Mouse (Mus musculus): ENCODE results near the gene Slc24a5.
"Not testable (repeated sequence)": the region's sequence is repeated elsewhere in the genome, so short reads cannot be mapped to it uniquely, and the experiment has no call there.

Gene Slc24a5

DNA sequence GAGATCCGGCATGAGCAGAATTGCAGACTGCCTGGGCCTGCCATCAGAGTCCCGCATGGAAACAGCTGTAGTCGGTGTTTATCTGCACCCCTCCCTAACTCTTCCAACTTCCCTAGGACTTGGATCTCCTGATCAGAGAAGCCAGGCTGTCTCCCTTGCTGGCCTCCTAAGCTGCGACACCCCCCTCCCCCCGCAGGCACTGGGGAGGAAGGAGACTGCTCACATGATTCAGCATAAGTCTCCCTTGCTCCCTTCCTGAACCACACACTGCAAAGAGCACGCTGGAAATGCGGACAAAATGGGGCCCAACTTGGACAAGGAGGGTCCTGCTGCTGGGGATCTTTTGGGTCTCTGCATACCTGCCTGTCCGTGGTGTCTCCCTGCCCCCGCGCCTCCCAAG lies at the start of gene Slc24a5:
TSS of gene Slc24a5 (plus strand) at position 231 of the 400 bp plus-strand sequence.
- DNase-seq, result peak; percentile 8

DNA sequence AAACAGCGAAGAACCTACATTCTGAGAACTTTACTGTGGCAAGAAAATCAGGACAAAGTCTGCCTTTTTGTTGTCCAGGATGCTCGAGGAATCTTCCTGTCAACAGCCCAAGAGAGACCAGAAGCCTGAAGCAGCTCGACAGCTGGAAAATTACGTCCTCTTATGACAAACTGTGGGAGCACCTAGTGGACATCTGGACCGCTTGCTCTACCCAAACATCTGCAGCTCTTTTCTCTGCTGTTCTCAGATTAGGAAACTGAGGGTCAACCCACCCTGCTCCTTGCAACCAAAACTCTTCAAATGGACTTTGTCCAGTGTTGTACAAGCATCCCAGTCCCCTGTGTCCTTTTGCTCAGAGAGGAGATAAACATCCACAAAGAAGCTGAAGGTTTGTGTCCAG lies 43.5 kb upstream of the Slc24a5 start:
- no peak for DNase-seq

DNA sequence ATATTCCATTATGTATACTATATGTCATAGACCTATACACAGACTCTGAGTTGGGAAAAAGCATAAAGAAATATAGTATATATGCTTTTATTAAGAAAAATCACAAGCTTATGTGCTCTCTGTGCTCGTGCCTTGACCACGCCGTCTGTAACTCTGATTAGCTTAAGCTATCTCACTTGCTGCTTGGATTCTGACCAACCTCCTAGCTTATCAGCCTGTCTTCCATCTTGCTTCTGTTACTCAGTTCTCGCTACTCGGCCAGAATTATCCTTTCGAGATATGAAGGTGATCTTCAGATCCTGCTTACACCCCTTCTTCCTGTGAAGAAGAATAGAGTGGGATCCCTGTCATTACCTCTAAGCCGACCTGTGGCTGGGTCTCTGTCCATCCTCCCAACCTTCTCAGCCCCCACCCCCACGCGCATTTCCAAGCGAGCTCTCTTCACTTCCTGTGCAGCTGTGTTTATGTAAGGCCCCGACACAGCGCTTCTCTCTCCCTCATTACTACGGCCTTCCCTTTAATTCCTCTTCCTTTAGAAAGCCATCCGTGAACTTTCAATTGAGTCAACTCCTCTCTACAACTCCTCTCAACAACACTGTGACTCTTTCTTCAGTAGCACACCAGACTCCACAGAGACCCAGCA lies 41.4 kb upstream of the Slc24a5 start:
- DNase-seq, result no peak

DNA sequence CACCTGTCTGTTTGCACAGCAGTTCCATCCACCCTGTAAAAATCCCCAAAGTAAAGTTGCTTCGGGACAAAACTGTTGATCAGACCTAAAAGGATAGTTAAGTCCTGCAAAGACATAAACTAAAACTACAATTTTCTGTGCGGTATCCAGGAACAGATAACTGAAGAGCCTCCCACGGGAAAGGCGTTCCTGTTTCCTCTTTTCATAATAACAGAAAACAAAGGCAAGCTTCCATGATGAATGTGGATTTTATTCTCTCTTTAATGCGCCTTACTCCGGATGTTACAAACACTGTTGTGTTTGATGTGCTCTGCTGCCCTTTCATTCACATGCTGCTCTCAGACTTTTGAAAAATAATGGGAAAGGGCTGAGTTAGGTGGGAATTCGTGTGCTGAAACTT lies 37.3 kb upstream of the Slc24a5 start:
- DNase-seq, result no peak

DNA sequence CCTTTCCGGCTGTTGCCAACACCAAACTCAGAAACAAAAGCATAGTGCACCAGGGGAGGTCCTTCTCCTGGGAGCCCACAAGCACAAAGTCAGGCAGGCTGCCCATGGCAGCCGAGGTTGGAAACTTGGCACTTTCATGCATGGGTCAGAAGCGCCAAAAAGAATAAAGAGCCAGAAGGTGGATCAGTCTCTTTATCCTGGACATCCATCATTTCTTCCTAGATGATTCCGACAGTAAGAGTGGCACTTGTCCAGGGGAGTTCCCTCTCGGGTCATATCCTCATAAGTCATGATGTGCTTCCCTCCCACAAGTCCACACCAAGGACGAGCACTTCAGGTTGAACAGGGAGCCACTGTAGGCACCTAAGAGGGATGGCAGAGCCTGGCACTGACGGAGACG lies 36.8 kb upstream of the Slc24a5 start:
- DNase-seq, result no peak

DNA sequence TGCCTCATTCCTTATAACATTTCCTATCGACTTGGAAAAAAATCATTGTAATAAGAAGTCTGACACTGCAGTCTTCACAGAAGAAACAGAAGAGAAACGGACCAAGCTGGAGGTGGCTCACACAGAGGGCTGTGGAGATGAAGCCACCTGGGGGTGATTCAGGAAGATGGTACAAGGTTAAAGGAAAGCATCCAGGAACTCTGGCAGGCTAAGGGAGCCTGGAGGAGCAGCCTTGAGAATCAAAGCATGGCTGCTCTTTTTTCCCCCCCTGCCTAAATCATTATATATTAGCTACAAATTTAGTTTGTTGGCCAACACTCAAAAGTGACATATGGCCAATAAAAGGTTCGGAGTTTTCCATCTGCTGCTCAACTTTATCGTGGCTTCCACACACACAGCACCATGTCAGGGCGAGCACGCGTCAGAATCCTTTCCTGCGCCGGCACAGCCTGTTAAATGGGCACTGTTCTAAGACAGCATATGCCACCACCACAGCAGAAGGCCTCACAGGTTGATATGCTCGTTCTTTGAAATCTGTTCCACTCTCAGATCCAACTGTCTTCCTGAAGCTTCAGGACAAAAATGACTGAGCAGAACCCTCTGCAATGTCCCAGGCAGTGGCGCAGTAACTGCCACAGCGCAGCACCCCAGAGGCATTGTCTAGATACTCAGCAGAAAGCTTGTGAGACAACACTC lies 36.2 kb upstream of the Slc24a5 start:
- DNase-seq, result no peak

DNA sequence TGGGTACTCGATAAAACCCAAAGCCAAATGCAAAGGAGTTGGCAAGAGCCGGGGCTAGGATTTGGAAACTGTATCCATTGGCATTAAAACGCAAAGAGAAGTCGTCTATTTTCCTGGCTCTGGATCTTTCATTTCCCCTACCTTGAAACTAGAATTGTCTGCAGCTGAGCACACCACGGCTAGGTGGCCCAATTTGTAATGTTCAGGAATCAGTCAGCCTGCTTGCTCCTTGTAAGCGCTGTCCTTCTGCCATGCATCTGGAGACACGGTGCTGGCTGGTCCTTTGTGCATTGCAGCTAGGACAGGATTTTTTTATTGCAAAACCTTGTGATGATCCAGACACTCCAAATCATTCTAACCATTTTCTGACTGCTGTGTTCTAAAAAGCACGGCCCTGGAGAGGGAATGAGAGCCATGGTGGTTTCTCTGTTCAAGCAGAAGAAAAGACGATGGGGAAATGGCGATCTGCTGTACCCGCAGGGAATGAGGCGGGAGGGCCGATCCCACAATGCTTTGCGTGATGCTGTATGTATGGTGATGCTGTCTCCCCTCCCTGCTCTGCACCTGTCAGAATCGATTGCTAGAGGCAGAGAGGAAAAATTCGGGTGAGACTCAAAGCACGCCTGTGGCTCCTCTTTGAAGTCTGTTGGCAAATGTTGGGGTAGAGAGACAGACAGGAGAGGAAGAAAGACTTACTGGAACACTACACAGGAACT lies 35.5 kb upstream of the Slc24a5 start:
- DNase-seq, result peak; percentile 46

DNA sequence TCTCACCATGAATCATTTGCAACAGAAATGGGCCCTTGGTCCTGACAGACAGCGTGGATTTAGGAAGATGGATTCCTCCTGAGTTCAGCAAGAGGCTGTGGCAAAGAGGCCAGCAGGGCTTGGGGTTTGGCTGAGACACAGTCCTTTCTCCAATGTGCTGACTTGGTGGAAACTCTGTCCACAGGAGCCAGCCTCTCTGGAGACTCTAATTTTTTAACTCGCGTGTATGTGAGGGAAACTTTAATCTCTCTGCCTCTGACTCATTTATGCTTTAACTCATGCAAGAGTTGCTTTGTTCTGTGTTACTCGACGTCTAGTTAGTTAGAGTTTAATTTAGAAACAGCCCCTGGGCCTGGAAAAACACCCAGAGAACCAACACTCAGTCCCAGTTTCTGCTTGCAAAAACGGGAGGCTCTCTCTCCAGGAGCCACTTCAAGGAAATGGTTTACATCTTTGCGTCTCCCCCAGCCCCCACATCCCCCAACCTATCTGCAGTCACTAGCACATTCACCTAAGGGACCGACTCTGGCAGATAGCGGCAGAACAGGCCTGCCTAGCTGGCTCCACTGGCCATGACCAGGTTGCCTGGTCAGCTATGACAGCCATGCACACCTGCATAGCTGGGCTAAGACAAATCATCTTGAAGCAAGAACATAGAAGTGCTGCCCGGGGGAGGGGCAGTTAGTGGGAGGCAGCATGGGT lies 34.7 kb upstream of the Slc24a5 start:
- DNase-seq, result no peak

DNA sequence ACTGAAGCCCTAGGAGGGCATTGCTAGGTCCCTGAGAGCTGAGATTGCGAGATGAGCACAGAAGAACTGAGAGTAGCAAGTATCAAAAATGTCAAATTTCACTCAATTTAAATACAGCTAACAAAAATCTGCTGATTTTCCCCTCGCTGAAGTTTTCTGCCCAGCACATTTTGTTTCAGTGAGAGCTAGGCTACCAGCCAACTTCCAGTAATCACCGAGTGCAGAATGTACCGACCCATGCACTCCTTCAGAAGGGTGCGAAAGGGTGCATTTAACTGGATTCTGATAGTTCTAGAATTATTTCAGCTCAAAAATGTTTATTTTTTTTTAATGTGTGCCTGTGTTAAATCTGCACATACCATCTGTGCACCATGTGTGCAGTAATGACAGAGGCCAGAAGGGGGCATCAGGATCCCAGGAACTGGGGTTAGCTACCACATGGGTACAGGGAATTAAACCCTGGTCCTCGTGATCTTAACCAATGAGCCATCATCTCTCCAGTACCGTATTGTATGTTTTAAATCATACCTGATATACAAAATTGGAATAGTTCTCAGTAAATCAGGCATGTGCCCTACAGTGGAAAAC lies 12.5 kb upstream of the Slc24a5 start:
- DNase-seq, result no peak

DNA sequence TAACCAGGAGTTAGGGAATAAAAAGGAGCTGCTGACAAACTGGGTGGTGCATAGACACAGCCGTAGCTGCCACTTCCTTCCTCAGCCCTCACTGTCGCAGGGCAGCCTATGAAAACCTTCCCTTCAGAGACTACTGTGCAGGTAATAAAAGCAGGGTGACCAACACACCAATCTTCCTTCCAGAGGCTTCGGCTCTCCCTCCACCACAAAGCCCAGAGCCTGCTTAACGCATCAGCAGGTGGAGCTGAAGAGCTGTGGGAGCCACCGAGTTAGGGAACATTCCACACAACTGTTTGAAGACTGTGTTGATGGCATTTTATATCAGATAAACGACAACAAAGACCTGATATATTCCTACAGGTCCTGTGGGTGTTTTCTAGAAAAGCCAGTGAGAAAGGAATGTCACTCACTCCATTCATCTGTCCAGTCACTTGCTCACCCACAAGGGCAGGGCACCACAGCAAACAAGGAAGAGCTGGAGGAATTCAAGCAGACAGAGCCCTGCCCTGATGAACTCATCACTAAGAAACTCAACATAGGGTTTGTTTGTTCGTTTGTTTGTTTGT lies 10.6 kb upstream of the Slc24a5 start:
- peak; percentile 25 for DNase-seq

DNA sequence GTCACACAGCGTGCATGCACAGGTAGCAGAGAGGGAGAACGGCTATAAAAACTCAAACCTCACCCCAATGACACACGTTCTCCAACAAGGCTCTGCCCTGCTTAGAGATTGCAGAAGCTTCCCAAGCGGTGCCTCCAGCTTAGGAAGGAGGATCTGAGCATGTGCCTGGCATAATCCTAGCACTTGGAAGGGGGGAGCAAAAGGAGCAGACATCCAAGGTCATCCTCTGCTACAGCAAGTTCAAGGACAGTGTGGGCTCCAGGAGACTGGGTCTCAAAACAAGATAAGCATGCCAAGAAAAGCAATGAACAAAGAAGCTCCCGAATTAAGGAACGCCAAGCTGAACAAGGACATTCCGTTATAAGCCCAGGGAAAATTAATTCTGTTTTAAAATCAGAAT lies 6.5 kb upstream of the Slc24a5 start:
- DNase-seq, result no peak

DNA sequence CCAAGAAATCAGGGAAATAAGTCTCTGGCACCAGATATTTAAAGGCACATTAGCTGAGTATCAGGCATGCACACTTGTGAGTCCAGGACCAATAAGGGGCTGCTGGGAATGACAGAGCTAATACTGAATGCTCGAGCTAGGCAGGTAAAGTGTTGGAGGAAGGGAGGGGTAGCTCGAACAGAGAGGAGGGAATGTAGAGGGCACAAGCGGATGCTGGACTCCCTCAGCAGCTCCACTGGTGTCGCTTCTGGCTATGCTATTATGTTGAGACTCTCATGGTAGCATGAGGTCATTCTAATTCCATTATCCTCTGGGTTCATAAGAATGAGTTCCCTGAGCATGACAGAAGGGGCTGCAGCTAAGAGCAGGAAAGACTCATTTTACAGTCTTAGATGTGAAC lies 5.0 kb upstream of the Slc24a5 start:
- no peak for DNase-seq

DNA sequence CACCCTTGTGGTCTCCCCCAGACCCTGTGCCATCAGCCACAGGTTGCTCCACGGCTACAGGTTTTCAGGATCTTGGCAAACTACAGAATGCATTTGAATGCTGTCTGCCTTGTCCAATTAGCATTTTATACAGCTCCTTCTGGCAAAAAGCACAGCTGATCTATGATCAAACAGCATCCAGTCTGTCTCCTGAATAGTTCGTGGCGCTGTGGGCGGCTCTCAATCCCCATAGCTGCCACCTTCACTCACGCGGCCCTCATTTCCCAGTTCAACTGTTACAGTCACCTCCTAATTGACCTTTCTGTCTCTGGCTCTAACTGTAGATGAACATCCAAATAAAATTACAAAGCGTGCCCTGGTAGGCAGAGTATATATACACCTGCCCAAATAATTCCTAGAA lies 551 bp upstream of the Slc24a5 start:
- DNase-seq, result no peak

DNA sequence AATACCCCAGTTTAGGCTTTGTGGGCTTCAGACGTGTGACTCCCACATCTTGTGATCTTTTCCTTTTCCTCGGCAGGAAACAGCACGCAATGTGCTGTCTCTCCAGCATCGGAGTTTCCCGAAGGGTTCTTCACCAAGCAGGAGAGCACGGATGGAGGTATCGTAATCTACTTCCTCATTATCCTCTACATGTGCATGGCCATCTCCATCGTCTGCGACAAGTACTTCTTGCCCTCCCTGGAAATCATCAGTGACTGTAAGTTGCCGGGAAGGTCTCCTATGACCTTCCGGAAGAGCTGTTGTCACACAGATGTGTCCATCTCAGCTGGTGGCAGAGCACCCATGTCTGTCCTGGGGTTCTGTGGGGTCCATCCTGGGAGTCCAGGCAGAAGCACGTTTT lies 772 bp downstream of the Slc24a5 start:
- no peak for DNase-seq

DNA sequence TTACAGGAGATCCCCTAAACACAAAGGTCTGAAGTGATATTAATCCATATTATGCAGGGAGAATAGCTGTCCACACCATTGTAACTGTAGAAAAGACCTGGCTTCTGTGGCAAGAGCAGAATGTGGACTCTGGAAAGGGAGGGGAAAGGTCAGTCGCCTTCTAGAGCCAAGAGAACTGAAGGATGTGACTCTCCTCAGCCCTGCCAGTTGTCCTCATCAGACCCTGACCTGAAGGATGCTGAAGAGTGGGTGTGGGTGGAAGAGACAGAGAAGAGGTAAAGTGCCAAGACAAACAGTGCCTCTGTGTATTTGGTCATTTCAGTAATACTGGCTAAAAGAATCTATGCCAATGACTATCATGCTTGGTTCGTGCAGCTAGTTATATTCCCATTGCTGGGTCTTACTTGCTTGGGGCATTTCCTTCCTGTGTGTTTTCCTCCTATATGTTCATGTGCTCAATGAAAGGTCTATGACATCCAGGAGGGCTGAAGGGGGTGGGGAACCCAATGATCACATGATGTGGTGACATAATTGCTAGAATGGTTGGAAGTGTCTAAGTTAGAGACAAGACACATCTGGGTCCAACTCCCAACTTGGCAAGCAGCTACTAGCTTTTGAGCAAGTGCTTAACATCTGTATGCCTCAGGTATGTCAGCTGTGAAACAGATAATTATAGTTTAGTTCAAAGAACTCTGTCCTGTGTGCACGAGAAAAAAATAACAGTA lies 5.3 kb downstream of the Slc24a5 start:
- DNase-seq, result no peak

DNA sequence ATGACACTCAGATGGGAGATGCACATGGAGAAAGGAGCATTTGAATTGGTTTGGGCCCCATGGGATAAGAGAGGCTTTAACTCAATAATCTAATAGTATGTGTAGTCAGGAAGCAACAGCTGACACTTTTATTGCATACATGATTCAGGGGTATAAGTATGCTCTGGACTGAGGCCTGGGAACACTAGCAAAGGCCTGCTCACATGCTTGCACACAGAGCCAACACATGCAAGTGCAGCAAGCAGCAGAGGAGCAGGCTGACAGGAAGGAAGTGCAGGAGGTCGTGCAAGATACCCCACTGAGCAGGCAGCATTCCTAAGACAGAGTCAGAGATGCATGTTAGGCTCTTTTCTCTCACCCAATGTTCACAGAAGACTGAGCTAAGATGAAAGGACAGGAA lies 16.0 kb downstream of the Slc24a5 start:
- no peak for DNase-seq

DNA sequence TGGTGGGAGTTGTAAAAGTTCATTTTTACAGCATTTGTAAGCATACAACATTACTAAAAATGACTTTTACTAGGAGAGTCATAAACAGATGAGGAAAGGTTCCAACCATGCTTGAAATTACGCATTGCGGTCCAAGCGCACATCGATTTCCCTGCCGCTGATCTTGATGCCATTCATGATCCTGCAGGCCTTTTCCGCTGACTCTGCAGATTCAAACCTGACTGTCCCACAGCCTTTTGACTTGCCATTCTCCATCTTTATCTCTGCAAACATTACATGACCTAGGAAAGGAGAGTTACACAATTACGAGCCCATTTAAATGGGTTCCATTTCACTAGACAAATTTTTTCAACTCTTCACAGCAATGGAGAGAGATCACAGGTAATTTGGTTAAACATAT lies 20.8 kb downstream of the Slc24a5 start:
- no peak for DNase-seq

DNA sequence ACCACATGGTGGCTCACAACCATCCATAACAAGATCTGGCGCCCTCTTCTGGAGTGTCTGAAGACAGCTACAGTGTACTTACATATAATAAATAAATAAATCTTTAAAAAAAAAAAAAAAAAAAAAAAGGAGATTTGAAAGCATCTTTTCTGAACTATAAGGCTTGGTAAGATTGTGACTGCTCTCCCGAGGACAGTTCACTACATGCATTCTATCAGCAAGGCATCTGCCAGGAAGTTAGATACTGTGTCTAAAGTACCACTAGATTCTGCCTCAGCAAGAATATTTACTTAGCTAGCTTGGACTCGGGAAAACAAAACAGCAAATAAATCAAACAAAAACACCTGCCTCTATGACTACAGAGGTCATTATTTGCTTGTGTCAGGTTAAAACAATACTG lies 24.2 kb downstream of the Slc24a5 start:
- not testable (repeated sequence) for DNase-seq

DNA sequence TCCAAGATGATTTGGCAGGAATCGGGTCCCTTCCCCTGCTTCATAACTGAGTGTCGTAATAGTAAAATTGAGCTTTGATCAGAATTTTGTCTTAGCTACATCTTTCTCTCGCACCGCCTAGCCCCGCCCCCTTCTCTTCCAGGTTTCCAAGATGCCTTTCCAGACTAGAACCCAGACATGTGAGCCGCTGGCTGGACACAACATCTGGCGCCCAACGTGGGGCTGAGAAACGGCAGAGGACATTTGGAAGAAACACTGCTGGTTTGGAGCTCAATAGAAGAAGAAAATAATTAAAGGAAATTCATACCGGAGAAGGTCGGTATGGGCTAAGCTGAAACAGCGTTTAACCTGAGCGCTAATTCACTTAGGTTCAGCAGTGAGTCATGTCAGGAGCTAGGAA lies 36.6 kb downstream of the Slc24a5 start:
- not testable (repeated sequence) for DNase-seq

DNA sequence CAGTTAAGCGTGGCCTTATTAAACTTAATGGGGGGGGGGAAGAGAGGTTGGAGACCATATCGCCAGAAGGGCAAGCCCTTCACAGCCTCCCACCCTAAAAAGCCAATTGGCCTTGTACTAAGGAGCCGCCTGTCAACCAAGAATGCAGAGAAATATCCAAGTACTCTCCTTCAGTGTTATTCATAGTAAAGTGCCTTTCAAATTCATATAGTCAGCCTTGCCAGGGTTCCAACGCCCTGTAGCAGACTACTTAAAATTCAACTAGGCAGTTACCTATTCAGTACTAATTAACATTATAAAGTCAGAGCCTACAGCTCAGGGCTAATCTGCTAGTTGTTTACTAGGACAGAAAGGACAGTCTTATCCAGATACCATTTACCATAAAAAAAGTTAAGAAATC lies 38.6 kb downstream of the Slc24a5 start:
- DNase-seq, result not testable (repeated sequence)

DNA sequence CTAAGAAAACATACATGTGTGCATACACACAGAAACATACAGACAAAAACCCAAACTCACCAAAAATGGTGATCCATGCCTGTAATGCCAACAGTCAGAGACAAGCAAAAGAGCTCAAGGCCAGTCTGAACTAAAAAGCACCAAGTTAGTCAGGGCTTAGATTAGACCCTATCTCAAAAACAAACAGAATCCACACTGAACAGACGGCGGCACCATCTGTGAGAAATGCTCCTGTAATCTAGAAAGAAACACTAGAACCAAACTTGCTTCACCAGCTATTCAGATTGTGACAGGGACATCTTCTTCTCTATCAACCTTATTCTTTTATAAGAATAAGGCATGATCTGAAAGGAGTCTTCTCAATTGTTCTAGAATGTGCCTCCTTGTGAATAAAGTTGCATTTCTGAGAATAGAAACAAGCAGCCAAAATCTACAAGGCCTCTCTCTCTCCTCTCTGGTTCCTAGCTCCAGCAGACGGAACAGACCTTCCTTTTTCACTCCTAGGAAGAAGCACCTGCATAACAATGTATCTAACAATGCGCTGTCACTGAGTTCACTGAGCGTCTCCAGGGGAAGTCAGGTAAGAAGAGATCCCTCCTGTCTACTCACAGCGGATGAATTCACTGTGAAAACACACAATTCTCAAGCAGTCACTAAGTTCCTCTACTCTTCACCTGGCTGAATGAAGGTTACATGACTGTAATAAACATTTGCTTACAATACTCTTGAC lies 51.6 kb downstream of the Slc24a5 start:
- no peak for DNase-seq

DNA sequence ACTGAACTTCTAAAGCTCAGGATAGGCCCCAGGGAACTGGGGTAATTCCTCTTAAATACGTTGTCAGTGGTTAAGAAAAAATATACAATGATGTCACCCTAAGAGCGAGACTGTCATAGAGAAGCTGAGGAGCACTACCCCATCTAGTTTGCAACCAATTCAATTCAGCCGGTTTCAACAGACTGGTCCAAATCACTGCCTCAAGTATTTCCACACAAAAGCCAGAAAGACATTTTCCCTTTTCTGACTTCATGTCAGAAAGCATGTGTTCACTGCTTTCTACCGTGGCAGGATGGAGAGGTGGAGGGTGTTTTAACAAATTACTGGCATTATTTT lies 54.3 kb downstream of the Slc24a5 start:
- DNase-seq, result peak; percentile 32
